In the genomic region with DNA sequence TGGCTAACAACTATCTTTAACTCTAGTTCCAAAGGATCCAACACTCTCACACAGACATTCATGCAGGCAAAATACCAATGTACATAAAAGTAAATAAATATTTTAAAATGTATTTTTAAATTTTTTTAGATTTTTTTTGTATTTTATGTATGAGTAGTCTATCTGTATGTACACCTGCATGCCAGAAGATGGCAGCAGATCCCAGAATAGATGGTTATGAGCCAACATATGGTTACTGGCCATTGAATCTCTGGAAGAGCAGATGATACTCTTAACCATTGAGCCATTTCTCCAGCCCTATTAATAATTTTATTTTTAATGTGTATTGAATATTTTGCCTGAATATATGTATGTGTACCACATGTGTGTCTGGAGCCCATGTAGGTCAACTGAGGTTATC, we compare ENCODE assay signal across 9 mouse cellular contexts. TPM values are rescaled to one million over a fixed set of nuclear protein-coding genes. Genes with fewer than 3 reads are reported as not detected.
DNase-seq lines count a peak whose midpoint lies in the region; ATAC-seq lines count a peak whose summit lies in the region.
"Had no signal": no experiment of that assay in that cellular context is flagged by ENCODE, and none has a peak within 500 bp of the region (broad histone marks: within the 10 kb centered on the region; RNA-seq: fewer than 3 reads in every experiment).

No protein-coding gene starts in this region.

- DNase-seq in embryonic facial prominence, embryonic 11.5 days (ENCODE audit: low spot score), result peak; percentile 59
- no peak for DNase-seq in embryonic facial prominence, embryonic 10.5 days (ENCODE audit: low spot score)
- peak; percentile 73 for DNase-seq in midbrain, embryonic 14.5 days
- peak; percentile 77 for DNase-seq in brain, adult 2 months (ENCODE audit: low read depth, low spot score)
- no peak for DNase-seq in liver, embryonic 11.5 days (ENCODE audit: low spot score)
- DNase-seq in thymus, postnatal 4 days, result peak; percentile 59
- DNase-seq in ovary, postnatal 14 days (ENCODE audit: low spot score), result no peak

- no peaks in the 10 kb centered on the region for H3K9me3 ChIP-seq in embryonic facial prominence, embryonic 11.5 days (replicated peaks; ENCODE audit: control insufficient read depth, low read length)
- no peaks in the 10 kb centered on the region for H3K9me3 ChIP-seq in embryonic facial prominence, embryonic 10.5 days
- H3K9me3 ChIP-seq in midbrain, embryonic 14.5 days (ENCODE audit: control insufficient read depth, low read length), result no peaks in the 10 kb centered on the region
- H3K9me3 ChIP-seq in midbrain, embryonic 16.5 days (replicated peaks; ENCODE audit: control insufficient read depth, low read length, poor library complexity, severe bottlenecking), result no peaks in the 10 kb centered on the region
- no peaks in the 10 kb centered on the region for H3K9me3 ChIP-seq in liver, embryonic 11.5 days (ENCODE audit: control insufficient read depth, low read length)

- H3K27me3 ChIP-seq in embryonic facial prominence, embryonic 11.5 days (ENCODE audit: control insufficient read depth, insufficient read depth, low read length), result no peaks in the 10 kb centered on the region
- no peaks in the 10 kb centered on the region for H3K27me3 ChIP-seq in embryonic facial prominence, embryonic 10.5 days (replicated peaks; ENCODE audit: low read depth, poor library complexity, severe bottlenecking)
- no peaks in the 10 kb centered on the region for H3K27me3 ChIP-seq in midbrain, embryonic 14.5 days (ENCODE audit: control insufficient read depth, insufficient read depth, low read length)
- H3K27me3 ChIP-seq in midbrain, embryonic 16.5 days (ENCODE audit: control insufficient read depth, insufficient read depth, low read depth, low read length), result no peaks in the 10 kb centered on the region
- H3K27me3 ChIP-seq in liver, embryonic 11.5 days (replicated peaks; ENCODE audit: control insufficient read depth, insufficient read depth, low read length), result no peaks in the 10 kb centered on the region

- H3K4me2 ChIP-seq in embryonic facial prominence, embryonic 11.5 days (ENCODE audit: low read depth, low read length), result no peak overlapping the region
- H3K4me2 ChIP-seq in midbrain, embryonic 14.5 days (ENCODE audit: low read length), result no peak overlapping the region
- H3K4me2 ChIP-seq in midbrain, embryonic 16.5 days (ENCODE audit: low read length), result no peak overlapping the region
- H3K4me2 ChIP-seq in liver, embryonic 11.5 days, result no peak overlapping the region

- no peak for ATAC-seq in embryonic facial prominence, embryonic 11.5 days (replicated peaks; ENCODE audit: insufficient number of reproducible peaks, low FRiP score, low TSS enrichment, low read depth)
- ATAC-seq in midbrain, embryonic 14.5 days (ENCODE audit: low FRiP score, low TSS enrichment), result no peak
- no peak for ATAC-seq in midbrain, embryonic 16.5 days
- ATAC-seq in liver, embryonic 11.5 days (replicated peaks; ENCODE audit: low FRiP score), result peak; percentile 55; the same call in 1 of the 2 replicates

- no peaks in the 10 kb centered on the region for H3K36me3 ChIP-seq in embryonic facial prominence, embryonic 11.5 days (replicated peaks; ENCODE audit: control insufficient read depth, insufficient read depth, low read depth, low read length)
- peaks cover 7% of the 10 kb centered on the region for H3K36me3 ChIP-seq in embryonic facial prominence, embryonic 10.5 days (replicated peaks)
- H3K36me3 ChIP-seq in midbrain, embryonic 14.5 days (ENCODE audit: control insufficient read depth, insufficient read depth, low read length), result no peaks in the 10 kb centered on the region; the same call in 1 of the 2 replicates
- H3K36me3 ChIP-seq in midbrain, embryonic 16.5 days (ENCODE audit: control insufficient read depth, insufficient read depth, low read length), result peaks cover 5% of the 10 kb centered on the region; the same call in 1 of the 2 replicates
- no peaks in the 10 kb centered on the region for H3K36me3 ChIP-seq in liver, embryonic 11.5 days (ENCODE audit: control insufficient read depth, insufficient read depth, low read length)

- H3K27ac ChIP-seq in embryonic facial prominence, embryonic 11.5 days (replicated peaks; ENCODE audit: low read depth, low read length), result no peak overlapping the region
- no peak overlapping the region for H3K27ac ChIP-seq in embryonic facial prominence, embryonic 10.5 days (replicated peaks)
- no peak overlapping the region for H3K27ac ChIP-seq in midbrain, embryonic 14.5 days (replicated peaks; ENCODE audit: low read depth, low read length)
- no peak overlapping the region for H3K27ac ChIP-seq in midbrain, embryonic 16.5 days (ENCODE audit: low read length)
- no peak overlapping the region for H3K27ac ChIP-seq in liver, embryonic 11.5 days (ENCODE audit: low read depth, low read length)

- no peak overlapping the region for H3K9ac ChIP-seq in embryonic facial prominence, embryonic 11.5 days (replicated peaks; ENCODE audit: low read length)
- no peak overlapping the region for H3K9ac ChIP-seq in midbrain, embryonic 14.5 days (replicated peaks; ENCODE audit: low read length)
- H3K9ac ChIP-seq in midbrain, embryonic 16.5 days (ENCODE audit: low read depth, low read length), result no peak overlapping the region
- H3K9ac ChIP-seq in liver, embryonic 11.5 days (ENCODE audit: low read depth, low read length), result no peak overlapping the region

- H3K4me1 ChIP-seq in embryonic facial prominence, embryonic 11.5 days (ENCODE audit: control insufficient read depth, insufficient read depth, low read length), result no peaks in the 10 kb centered on the region
- 0 out of 2 replicates have a peak, but pooled peaks cover 3% of the 10 kb centered on the region for H3K4me1 ChIP-seq in embryonic facial prominence, embryonic 10.5 days
- H3K4me1 ChIP-seq in midbrain, embryonic 14.5 days (ENCODE audit: control insufficient read depth, insufficient read depth, low read length), result no peaks in the 10 kb centered on the region
- no peaks in the 10 kb centered on the region for H3K4me1 ChIP-seq in midbrain, embryonic 16.5 days (ENCODE audit: control insufficient read depth, insufficient read depth, low read length)
- H3K4me1 ChIP-seq in liver, embryonic 11.5 days (replicated peaks; ENCODE audit: control insufficient read depth, insufficient read depth, low read length), result peaks cover 14% of the 10 kb centered on the region

- no peak overlapping the region for H3K4me3 ChIP-seq in embryonic facial prominence, embryonic 11.5 days (ENCODE audit: low read depth, low read length)
- no peak overlapping the region for H3K4me3 ChIP-seq in embryonic facial prominence, embryonic 10.5 days
- no peak overlapping the region for H3K4me3 ChIP-seq in midbrain, embryonic 14.5 days (replicated peaks; ENCODE audit: low read depth, low read length)
- no peak overlapping the region for H3K4me3 ChIP-seq in midbrain, embryonic 16.5 days (ENCODE audit: low read depth, low read length)
- H3K4me3 ChIP-seq in liver, embryonic 11.5 days (ENCODE audit: low read depth, low read length), result no peak overlapping the region

RNA-seq across cellular contexts. Expression of a gene that starts 8.1 kb away (rescaled TPM):
- polyA plus RNA-seq in embryonic facial prominence, embryonic 11.5 days (2014; fragmentation: Nextera tagmentation; extraction: Ambion mirVana), result 51.6 and 57.2 TPM in 2 replicates
- polyA plus RNA-seq in embryonic facial prominence, embryonic 10.5 days (2016; fragmentation: Nextera tagmentation; extraction: Ambion mirVana), result 63.2 and 66.4 TPM in 2 replicates
- polyA plus RNA-seq in midbrain, embryonic 14.5 days (2014; fragmentation: Nextera tagmentation; extraction: Ambion mirVana), result 51.9 and 53.3 TPM in 2 replicates
- polyA plus RNA-seq in midbrain, embryonic 16.5 days (2015; fragmentation: Nextera tagmentation; extraction: Ambion mirVana), result 58.7 and 59.8 TPM in 2 replicates
- polyA plus RNA-seq in liver, embryonic 11.5 days (2014; fragmentation: Nextera tagmentation; extraction: Ambion mirVana), result 58.8 and 60.7 TPM in 2 replicates

RNA-seq across cellular contexts. Expression of a gene that starts 8.7 kb away (rescaled TPM):
- 36.0 and 37.7 TPM in 2 replicates for polyA plus RNA-seq in embryonic facial prominence, embryonic 11.5 days (2014; fragmentation: Nextera tagmentation; extraction: Ambion mirVana)
- 55.4 and 57.6 TPM in 2 replicates for polyA plus RNA-seq in embryonic facial prominence, embryonic 10.5 days (2016; fragmentation: Nextera tagmentation; extraction: Ambion mirVana)
- 4.9 and 9.1 TPM in 2 replicates for polyA plus RNA-seq in midbrain, embryonic 14.5 days (2014; fragmentation: Nextera tagmentation; extraction: Ambion mirVana)
- 4.0 and 4.7 TPM in 2 replicates for polyA plus RNA-seq in midbrain, embryonic 16.5 days (2015; fragmentation: Nextera tagmentation; extraction: Ambion mirVana)
- polyA plus RNA-seq in liver, embryonic 11.5 days (2014; fragmentation: Nextera tagmentation; extraction: Ambion mirVana), result 50.6 and 54.2 TPM in 2 replicates

RNA-seq across cellular contexts. Expression of a gene that starts 17.0 kb away (rescaled TPM):
- polyA plus RNA-seq in embryonic facial prominence, embryonic 11.5 days (2014; fragmentation: Nextera tagmentation; extraction: Ambion mirVana), result 0.58 and 1.2 TPM in 2 replicates
- polyA plus RNA-seq in embryonic facial prominence, embryonic 10.5 days (2016; fragmentation: Nextera tagmentation; extraction: Ambion mirVana), result 0.75 and 1.3 TPM in 2 replicates
- polyA plus RNA-seq in midbrain, embryonic 14.5 days (2014; fragmentation: Nextera tagmentation; extraction: Ambion mirVana), result 0.09 TPM in 1 of 2 replicates, not detected in the other
- polyA plus RNA-seq in midbrain, embryonic 16.5 days (2015; fragmentation: Nextera tagmentation; extraction: Ambion mirVana), result not detected in 2 replicates
- 0.13 TPM in 1 of 2 replicates, not detected in the other for polyA plus RNA-seq in liver, embryonic 11.5 days (2014; fragmentation: Nextera tagmentation; extraction: Ambion mirVana)
- polyA plus RNA-seq: large intestine, adult 2 months had no signal

RNA-seq across cellular contexts. Expression of a gene that starts 30.1 kb away (rescaled TPM):
- polyA plus RNA-seq in embryonic facial prominence, embryonic 11.5 days (2014; fragmentation: Nextera tagmentation; extraction: Ambion mirVana), result 68.1 and 70.2 TPM in 2 replicates
- 77.8 and 90.2 TPM in 2 replicates for polyA plus RNA-seq in embryonic facial prominence, embryonic 10.5 days (2016; fragmentation: Nextera tagmentation; extraction: Ambion mirVana)
- polyA plus RNA-seq in midbrain, embryonic 14.5 days (2014; fragmentation: Nextera tagmentation; extraction: Ambion mirVana), result 2.3 and 3.6 TPM in 2 replicates
- polyA plus RNA-seq in midbrain, embryonic 16.5 days (2015; fragmentation: Nextera tagmentation; extraction: Ambion mirVana), result 4.1 and 6.0 TPM in 2 replicates
- polyA plus RNA-seq in liver, embryonic 11.5 days (2014; fragmentation: Nextera tagmentation; extraction: Ambion mirVana), result 11.1 and 11.5 TPM in 2 replicates

RNA-seq across cellular contexts. Expression of a gene that starts 38.5 kb away (rescaled TPM):
- polyA plus RNA-seq in embryonic facial prominence, embryonic 11.5 days (2014; fragmentation: Nextera tagmentation; extraction: Ambion mirVana), result 453 and 469 TPM in 2 replicates
- 353 and 356 TPM in 2 replicates for polyA plus RNA-seq in embryonic facial prominence, embryonic 10.5 days (2016; fragmentation: Nextera tagmentation; extraction: Ambion mirVana)
- polyA plus RNA-seq in midbrain, embryonic 14.5 days (2014; fragmentation: Nextera tagmentation; extraction: Ambion mirVana), result 562 and 649 TPM in 2 replicates
- 479 TPM in 2 replicates for polyA plus RNA-seq in midbrain, embryonic 16.5 days (2015; fragmentation: Nextera tagmentation; extraction: Ambion mirVana)
- 236 and 254 TPM in 2 replicates for polyA plus RNA-seq in liver, embryonic 11.5 days (2014; fragmentation: Nextera tagmentation; extraction: Ambion mirVana)

Comparison
In these comparisons a context has a peak if more than half of its experiments do, and no peak if none do; other contexts are left out.
1. DNase-seq: peak in embryonic facial prominence, embryonic 11.5 days (single experiment), midbrain, embryonic 14.5 days (single experiment), brain, adult 2 months (single experiment) and thymus, postnatal 4 days (single experiment); none in embryonic facial prominence, embryonic 10.5 days (single experiment), liver, embryonic 11.5 days (single experiment) and ovary, postnatal 14 days (single experiment).